Mouse (Mus musculus): ENCODE measurements at regions not wholly inside any gene's neighbourhood (a gene's known extent, or its start where the extent isn't known, plus 50 kb on each side); places are given as distances from the start of the nearest gene placed in this dataset.

GRCm38 (mm10) chr1:73680829-73681228 lies 443.4 kb downstream of the Tns1 start:
- TF ChIP-seq CTCF (IDR thresholded peaks at IDR 0.05; ENCODE audit: low read depth, low read length), result no peak
- no peak for TF ChIP-seq GATA1 (IDR thresholded peaks at IDR 0.05; ENCODE audit: borderline replicate concordance, low read length)
- TF ChIP-seq TAL1 (conservative IDR thresholded peaks at IDR 0.05; ENCODE audit: low read depth, low read length), result no peak
